Mouse (Mus musculus) bone marrow, adult 2 months (tissue): ENCODE measurements at regions not wholly inside any gene's neighbourhood (a gene's known extent, or its start where the extent isn't known, plus 50 kb on each side); places are given as distances from the start of the nearest gene placed in this dataset.

Source experiments
- H3K27ac ChIP-seq: fragments of 200-500 bp; 2 replicates; pipeline ENCODE4 v1.5.1; 2012; ENCODE audit warnings: low read depth, mild to moderate bottlenecking, control low read depth, inconsistent platforms, low read length; ENCODE audit not compliant: control insufficient read depth, poor library complexity, insufficient read depth
- H3K4me1 ChIP-seq: fragments of 200-500 bp; 2 replicates; pipeline ENCODE4 v1.6.1; 2011; ENCODE audit warnings: low read length; ENCODE audit not compliant: control insufficient read depth, insufficient read depth
- H3K4me3 ChIP-seq: fragments of 200-500 bp; replicated peaks from 2 replicates; pipeline ENCODE3; 2011; ENCODE audit warnings: mild to moderate bottlenecking, low read depth, low read length, control low read depth; ENCODE audit not compliant: control insufficient read depth
- CTCF ChIP-seq: fragments of 200-500 bp; IDR thresholded peaks from 2 replicates; pipeline ENCODE4 v1.5.1; 2011; ENCODE audit warnings: low read length, control low read depth; ENCODE audit not compliant: control insufficient read depth, insufficient read depth
- POLR2A ChIP-seq: fragments of 200-500 bp; IDR thresholded peaks from 2 replicates; pipeline ENCODE4 v1.6.1; 2011; ENCODE audit warnings: low read depth, mild to moderate bottlenecking, control low read depth, low read length, borderline replicate concordance; ENCODE audit not compliant: control insufficient read depth
- WGBS: fragments of 180-500 bp; shearing (Covaris S2); methylation state at CpG from one replicate; pipeline ENCODE4 v1.1.7; 2018; 5-methylcytosine and 5-hydroxymethylcytosine counted together

DNA sequence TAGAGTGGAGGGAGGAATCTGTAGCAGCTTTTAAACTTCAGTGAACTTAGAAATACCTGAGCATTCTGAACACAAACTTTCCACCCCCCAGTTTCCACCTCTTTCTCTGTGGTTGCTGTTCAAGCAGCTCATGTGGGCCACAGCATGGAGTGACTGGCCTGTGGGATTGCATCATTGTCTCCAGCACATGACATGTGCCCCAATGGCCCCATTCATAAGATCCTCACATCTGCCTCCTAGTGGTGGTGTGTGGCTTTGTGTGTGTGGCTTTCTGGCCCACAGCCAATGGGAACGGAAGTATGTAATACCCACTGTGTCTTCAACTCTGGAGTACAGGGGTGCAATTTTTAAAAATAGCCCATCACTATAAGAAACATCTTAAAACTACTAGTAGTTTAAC lies 223.0 kb downstream of the Nkx6-1 start:
- WGBS = 60% methylated on average over 1 of the region's 1 CpGs
- no peak for TF ChIP-seq POLR2A

DNA sequence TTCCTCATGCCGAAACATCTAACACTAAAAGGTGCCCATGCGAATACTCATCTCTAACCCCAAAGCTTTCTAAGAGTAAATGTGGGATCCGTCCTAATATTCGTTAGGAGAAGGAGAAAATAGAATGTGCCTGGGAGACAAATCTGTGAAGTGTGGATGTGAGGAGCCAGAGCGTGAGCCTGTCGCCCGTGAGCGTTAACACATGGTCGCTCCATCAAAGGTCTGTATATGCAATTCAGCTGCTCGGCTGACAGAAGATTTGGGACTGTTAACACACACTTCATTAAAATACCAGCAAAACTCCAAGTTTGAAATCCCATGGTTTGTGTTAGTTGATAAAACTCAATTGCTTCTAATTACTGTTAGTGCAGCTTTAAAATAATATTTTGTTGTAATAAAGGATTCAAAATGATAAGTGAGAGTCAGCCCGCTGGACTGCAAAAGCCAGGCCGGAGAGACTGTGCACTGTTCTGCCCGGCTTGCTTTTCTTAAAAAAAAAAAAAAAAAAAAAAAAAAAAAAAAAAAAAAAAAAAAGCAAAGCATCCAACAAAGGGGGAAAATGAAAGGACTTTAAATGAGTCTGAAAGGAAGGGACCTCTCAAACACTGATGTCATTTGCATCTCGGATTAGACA lies 227.0 kb downstream of the Nkx6-1 start:
- no peak overlapping the region for H3K27ac ChIP-seq
- 85% methylated on average over 14 of the region's 14 CpGs for WGBS
- H3K4me3 ChIP-seq = no peak overlapping the region
- no peaks in the 10 kb centered on the region for H3K4me1 ChIP-seq
- no peak for TF ChIP-seq POLR2A
- TF ChIP-seq CTCF = no peak

More for the DNA sequence above, 223.0 kb downstream of the Nkx6-1 start:
- H3K27ac ChIP-seq = no peak overlapping the region
- no peaks in the 10 kb centered on the region for H3K4me1 ChIP-seq
- H3K4me3 ChIP-seq = no peak overlapping the region

DNA sequence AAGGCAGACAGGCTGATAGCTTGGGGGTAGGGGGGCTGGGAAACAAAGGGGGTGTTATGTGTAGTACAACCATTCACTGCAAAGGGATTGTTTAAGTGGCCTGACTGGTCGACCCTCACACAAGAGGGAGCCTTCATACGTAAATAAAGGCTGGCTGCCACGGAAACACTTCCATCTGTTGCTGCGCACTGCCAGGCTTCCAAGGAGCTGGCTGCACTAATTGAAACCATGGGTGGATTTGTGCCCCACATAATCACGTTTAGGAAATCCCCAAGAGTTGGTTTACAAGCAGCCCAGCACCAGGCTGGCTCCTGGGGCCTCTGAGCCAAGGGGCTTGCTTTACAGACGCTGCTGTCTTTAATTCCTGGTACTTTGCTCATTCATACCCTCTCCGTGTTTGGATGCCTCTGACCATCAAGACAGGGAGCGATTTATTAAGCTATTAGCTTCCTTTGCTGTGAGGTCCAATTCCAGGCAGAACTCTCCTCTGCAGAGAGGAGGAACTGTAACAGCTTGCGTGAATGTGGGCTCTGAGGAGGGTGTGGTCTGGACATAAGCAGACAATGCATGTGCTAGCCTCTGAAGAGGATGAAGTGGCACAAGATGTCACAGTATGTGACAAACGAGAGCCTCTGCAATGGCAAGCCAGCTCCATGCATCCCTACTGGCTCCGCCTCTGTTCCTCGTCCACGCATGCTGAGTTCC lies 238.6 kb downstream of the Nkx6-1 start:
- WGBS = 47% methylated on average over 13 of the region's 13 CpGs
- no peak for TF ChIP-seq CTCF
- no peak for TF ChIP-seq POLR2A
- Histone ChIP-seq H3K27ac (no peak overlapping the region), H3K4me3 (no peak overlapping the region), H3K4me1 (no peaks in the 10 kb centered on the region)

DNA sequence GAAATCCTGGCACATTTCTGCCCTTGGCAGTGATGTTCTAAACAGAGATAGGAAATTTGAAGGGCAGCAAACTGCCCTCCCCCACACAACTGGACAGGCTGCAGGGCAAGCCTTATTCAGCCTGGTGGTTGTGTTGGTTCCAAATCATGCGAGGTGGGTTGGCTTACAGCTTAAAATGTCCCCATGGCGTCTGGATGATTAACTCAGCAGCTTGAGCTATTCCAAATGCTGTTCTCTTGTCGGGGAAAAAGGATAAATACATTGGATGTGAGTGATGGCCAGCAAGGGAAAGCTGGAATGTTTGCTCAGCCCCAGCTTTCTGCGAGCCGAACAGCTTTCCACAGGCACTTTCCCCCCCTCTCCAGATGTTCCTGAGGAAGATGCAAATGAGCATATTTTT lies 280.5 kb downstream of the Nkx6-1 start:
- Histone ChIP-seq H3K4me3 (no peak overlapping the region), H3K27ac (no peak overlapping the region), H3K4me1 (no peaks in the 10 kb centered on the region)
- TF ChIP-seq CTCF = no peak
- TF ChIP-seq POLR2A = no peak
- 76% methylated on average over 5 of the region's 5 CpGs for WGBS

DNA sequence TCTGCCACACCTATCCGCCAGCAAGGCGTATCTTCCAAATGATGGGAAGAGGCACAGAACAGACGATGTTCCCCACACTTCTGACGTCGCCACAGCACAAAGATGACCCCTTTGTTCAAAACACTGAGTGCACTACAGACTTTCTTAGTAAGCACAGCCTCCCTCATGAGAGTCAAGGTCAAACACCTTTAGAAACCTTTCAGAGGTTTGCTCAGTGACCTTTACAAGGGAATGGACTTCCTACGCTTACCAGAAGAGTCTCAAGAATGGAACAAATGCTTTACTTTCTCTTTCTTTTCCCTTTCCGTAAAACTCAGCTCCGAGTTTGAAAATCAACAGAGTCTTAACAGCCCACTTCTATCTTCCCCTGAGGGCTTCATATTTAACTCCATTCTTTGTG lies 283.4 kb downstream of the Nkx6-1 start:
- Histone ChIP-seq H3K27ac (no peak overlapping the region), H3K4me3 (no peak overlapping the region), H3K4me1 (no peaks in the 10 kb centered on the region)
- WGBS = 78% methylated on average over 8 of the region's 8 CpGs
- TF ChIP-seq POLR2A = no peak
- TF ChIP-seq CTCF = no peak

DNA sequence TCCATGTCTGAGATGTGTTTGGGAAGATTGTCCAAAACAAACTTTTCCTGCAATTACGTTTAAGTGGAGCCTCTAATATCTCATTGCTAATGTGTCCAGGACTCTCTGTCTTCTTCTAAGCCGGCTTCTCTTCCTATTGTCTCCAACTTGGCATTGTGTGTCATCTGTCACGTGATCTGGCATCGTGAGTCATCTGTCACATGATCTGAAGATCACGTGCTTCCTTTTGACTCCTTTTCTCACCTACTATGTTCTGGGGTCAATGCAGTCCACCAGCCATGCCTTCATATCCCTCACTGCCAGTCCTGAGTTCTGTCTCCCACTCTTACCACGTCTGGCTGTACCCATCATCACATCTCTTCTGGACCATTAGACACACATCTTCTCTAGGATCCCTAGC lies 288.1 kb downstream of the Nkx6-1 start:
- Histone ChIP-seq H3K27ac (no peak overlapping the region), H3K4me3 (no peak overlapping the region), H3K4me1 (no peaks in the 10 kb centered on the region)
- 79% methylated on average over 6 of the region's 6 CpGs for WGBS
- TF ChIP-seq POLR2A (no peak), CTCF (no peak)

DNA sequence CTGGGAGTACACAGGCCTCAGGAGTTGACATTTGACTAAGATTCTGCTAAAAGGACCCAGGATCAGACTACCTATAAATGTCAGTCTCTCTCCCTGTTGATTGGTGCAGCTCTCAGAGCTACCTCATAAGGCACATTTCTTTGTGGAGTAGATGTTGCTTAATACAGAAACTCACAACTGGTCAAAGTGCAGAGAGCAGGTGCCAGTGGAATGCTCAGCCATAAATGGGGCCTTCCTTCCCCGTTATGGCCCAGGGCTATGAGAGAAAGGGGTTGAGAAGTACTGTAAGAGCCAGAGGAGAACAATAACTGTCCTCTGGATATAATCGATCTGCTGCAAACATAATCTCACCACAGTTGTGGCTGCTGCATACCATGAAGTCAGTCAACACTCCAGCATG lies 290.7 kb downstream of the Nkx6-1 start:
- TF ChIP-seq POLR2A (no peak), CTCF (no peak)

DNA sequence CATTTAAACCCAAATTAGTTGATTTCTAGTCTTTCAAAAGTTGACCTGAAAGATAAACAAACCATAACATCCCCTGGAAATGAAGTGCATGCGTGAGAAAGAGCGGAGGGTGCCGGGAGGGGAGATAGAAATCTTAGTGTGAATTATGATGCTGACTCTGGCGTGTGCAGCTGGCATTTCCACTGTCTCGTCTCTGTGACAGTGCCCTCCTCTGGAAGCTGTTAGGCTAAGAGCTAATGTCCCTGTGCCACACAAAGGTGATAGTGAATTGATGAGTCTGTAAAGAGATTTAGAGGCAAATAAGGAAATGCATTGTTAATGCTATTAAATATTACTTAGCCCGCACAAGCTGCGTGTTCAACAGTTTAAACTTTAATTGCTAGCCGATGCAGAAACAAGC lies 292.6 kb downstream of the Nkx6-1 start:
- Histone ChIP-seq H3K4me3 (no peak overlapping the region), H3K27ac (no peak overlapping the region), H3K4me1 (no peaks in the 10 kb centered on the region)
- no peak for TF ChIP-seq CTCF
- TF ChIP-seq POLR2A = no peak
- 73% methylated on average over 8 of the region's 8 CpGs for WGBS

More for the DNA sequence above, 290.7 kb downstream of the Nkx6-1 start:
- Histone ChIP-seq H3K4me3 (no peak overlapping the region), H3K27ac (no peak overlapping the region), H3K4me1 (no peaks in the 10 kb centered on the region)
- 60% methylated on average over 2 of the region's 2 CpGs for WGBS

DNA sequence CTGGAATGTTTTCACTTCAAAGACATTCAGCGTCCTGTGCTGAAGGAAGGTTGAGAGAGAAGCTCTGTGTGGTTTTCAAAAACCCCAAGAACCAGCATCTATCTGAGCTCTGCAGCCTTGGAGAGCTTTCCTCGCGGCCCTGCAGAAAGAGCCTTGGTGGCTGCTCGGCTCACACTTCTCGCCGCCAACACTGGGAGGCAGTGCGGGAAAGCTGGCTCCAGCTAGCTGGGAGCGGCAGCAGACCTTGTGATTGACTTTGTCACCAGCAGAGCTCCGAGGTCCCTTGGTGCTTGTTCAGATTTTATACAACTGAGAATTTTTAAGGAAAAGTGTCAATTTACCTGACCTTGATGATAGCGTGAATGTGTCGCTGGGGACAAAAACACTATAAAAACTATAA lies 299.4 kb downstream of the Nkx6-1 start:
- WGBS = 15% methylated on average over 11 of the region's 11 CpGs
- Histone ChIP-seq H3K27ac (no peak overlapping the region), H3K4me1 (no peaks in the 10 kb centered on the region), H3K4me3 (no peak overlapping the region)
- no peak for TF ChIP-seq CTCF
